ENCODE assay signal across 9 mouse cellular contexts in genomic region chr2:30719611-30720290, GRCm38 (mm10).
DNase-seq lines count a peak whose midpoint lies in the region; ATAC-seq and TF ChIP-seq lines count a peak whose summit lies in the region.
"Had no signal": no experiment of that assay in that cellular context is flagged by ENCODE, and none has a peak within 500 bp of the region (broad histone marks: within the 10 kb centered on the region; RNA-seq: fewer than 3 reads in every experiment).

No protein-coding gene starts in this region.

- TF ChIP-seq POLR2A in bone marrow, adult 2 months (IDR thresholded peaks at IDR 0.05; ENCODE audit: borderline replicate concordance, control insufficient read depth, low read depth, low read length) = no peak

- H3K27me3 ChIP-seq in forebrain, embryonic 14.5 days (replicated peaks; ENCODE audit: control insufficient read depth, insufficient read depth, low read length) = no peaks in the 10 kb centered on the region
- H3K27me3 ChIP-seq in kidney, embryonic 16.5 days (ENCODE audit: insufficient read depth, low read length) = no peaks in the 10 kb centered on the region
- no peaks in the 10 kb centered on the region for H3K27me3 ChIP-seq in midbrain, postnatal 0 days (ENCODE audit: insufficient read depth, low read length)

- WGBS in bone marrow, adult 2 months = 47% methylated on average over 8 of the region's 8 CpGs
- 12% methylated on average over 8 of the region's 8 CpGs for WGBS in forebrain, embryonic 14.5 days
- 34% methylated on average over 6 of the region's 8 CpGs for WGBS in kidney, embryonic 16.5 days
- WGBS in midbrain, postnatal 0 days = 15% methylated on average over 8 of the region's 8 CpGs

- H3K4me1 ChIP-seq in bone marrow, adult 2 months (ENCODE audit: control insufficient read depth, insufficient read depth, low read length) = peaks cover 3% of the 10 kb centered on the region
- peaks cover 80% of the 10 kb centered on the region for H3K4me1 ChIP-seq in forebrain, embryonic 14.5 days (ENCODE audit: control insufficient read depth, insufficient read depth, low read length)
- H3K4me1 ChIP-seq in kidney, embryonic 16.5 days (ENCODE audit: insufficient read depth, low read length) = peaks cover 89% of the 10 kb centered on the region
- H3K4me1 ChIP-seq in midbrain, postnatal 0 days (ENCODE audit: insufficient read depth, low read length) = peaks cover 52% of the 10 kb centered on the region

- H3K27ac ChIP-seq in bone marrow, adult 2 months (ENCODE audit: control insufficient read depth, insufficient read depth, low read depth, low read length, poor library complexity) = 0 out of 2 replicates have a peak overlapping the region, but pooled peaks have one; percentile 19
- peak overlapping the region; percentile 100 for H3K27ac ChIP-seq in forebrain, embryonic 14.5 days (ENCODE audit: low read depth, low read length)
- H3K27ac ChIP-seq in kidney, embryonic 16.5 days (ENCODE audit: low read length) = peak overlapping the region; percentile 100
- peak overlapping the region; percentile 95 for H3K27ac ChIP-seq in midbrain, postnatal 0 days (ENCODE audit: low read depth, low read length)

- peak; percentile 97 for DNase-seq in heart, adult 11 months
- DNase-seq in heart, postnatal 25 days (ENCODE audit: low spot score) = no peak
- no peak for DNase-seq in forebrain, embryonic 14.5 days (ENCODE audit: low spot score)
- peak; percentile 39 for DNase-seq in midbrain, postnatal 0 days (ENCODE audit: low spot score)
- DNase-seq in thymus, postnatal 10 days (ENCODE audit: low spot score in 2 of 2) = no peak
- DNase-seq in layer of hippocampus, adult 9-10 months (ENCODE audit: low spot score) = no peak

- H3K4me3 ChIP-seq in bone marrow, adult 2 months (replicated peaks; ENCODE audit: control insufficient read depth, low read depth, low read length) = no peak overlapping the region
- peak overlapping the region; percentile 24 for H3K4me3 ChIP-seq in forebrain, embryonic 14.5 days (ENCODE audit: low read depth, low read length)
- H3K4me3 ChIP-seq in kidney, embryonic 16.5 days (ENCODE audit: low read length) = peak overlapping the region; percentile 39
- no peak overlapping the region for H3K4me3 ChIP-seq in midbrain, postnatal 0 days (ENCODE audit: low read depth, low read length)

- H3K9ac ChIP-seq in forebrain, embryonic 14.5 days (ENCODE audit: low read length) = peak overlapping the region; percentile 77
- H3K9ac ChIP-seq in kidney, embryonic 16.5 days (replicated peaks; ENCODE audit: low read length) = peak overlapping the region; percentile 80
- peak overlapping the region; percentile 56 for H3K9ac ChIP-seq in midbrain, postnatal 0 days (replicated peaks; ENCODE audit: low read length, poor library complexity, severe bottlenecking)

- no peaks in the 10 kb centered on the region for H3K36me3 ChIP-seq in forebrain, embryonic 14.5 days (ENCODE audit: control insufficient read depth, insufficient read depth, low read length)
- H3K36me3 ChIP-seq in kidney, embryonic 16.5 days (ENCODE audit: insufficient read depth, low read length) = no peaks in the 10 kb centered on the region
- no peaks in the 10 kb centered on the region for H3K36me3 ChIP-seq in midbrain, postnatal 0 days (ENCODE audit: insufficient read depth, low read length)
- H3K36me3 ChIP-seq: G1E had no signal

- TF ChIP-seq CTCF in bone marrow, adult 2 months (IDR thresholded peaks at IDR 0.05; ENCODE audit: control insufficient read depth, insufficient read depth, low read length) = no peak
- peak; percentile 16; the same call in 1 of the 2 replicates for TF ChIP-seq CTCF in midbrain, postnatal 0 days (IDR thresholded peaks at IDR 0.05)

- no peak for ATAC-seq in forebrain, embryonic 14.5 days
- ATAC-seq in kidney, embryonic 16.5 days (ENCODE audit: low FRiP score, low TSS enrichment) = no peak
- no peak for ATAC-seq in midbrain, postnatal 0 days (ENCODE audit: low FRiP score)

- intact Hi-C loops in heart, postnatal 25 days (cut with DNase I) = loop anchor here (2.0 to 5.0 kb wide), 2 partner anchors 73 to 122 kb away; partner anchors contain the start of gene Cstad

- no peaks in the 10 kb centered on the region for H3K9me3 ChIP-seq in forebrain, embryonic 14.5 days (replicated peaks; ENCODE audit: control insufficient read depth, low read length)
- H3K9me3 ChIP-seq in kidney, embryonic 16.5 days (ENCODE audit: low read length) = no peaks in the 10 kb centered on the region
- no peaks in the 10 kb centered on the region for H3K9me3 ChIP-seq in midbrain, postnatal 0 days (ENCODE audit: low read length)
- H3K9me3 ChIP-seq: G1E had no signal

- peak overlapping the region; percentile 64 for H3K4me2 ChIP-seq in forebrain, embryonic 14.5 days (ENCODE audit: low read length)
- peak overlapping the region; percentile 63 for H3K4me2 ChIP-seq in kidney, embryonic 16.5 days (replicated peaks; ENCODE audit: low read depth, low read length)
- peak overlapping the region; percentile 51 for H3K4me2 ChIP-seq in midbrain, postnatal 0 days (ENCODE audit: low read depth, low read length, poor library complexity, severe bottlenecking)

Comparison
In these comparisons a context has a peak if more than half of its experiments do, and no peak if none do; other contexts are left out.
1. DNase-seq: peak in heart, adult 11 months (single experiment) and midbrain, postnatal 0 days (single experiment); none in heart, postnatal 25 days (single experiment), forebrain, embryonic 14.5 days (single experiment), thymus, postnatal 10 days (0 of 2) and layer of hippocampus, adult 9-10 months (single experiment).
2. H3K27ac ChIP-seq: peak in every context shown above with its lines; median percentile 100 in forebrain, embryonic 14.5 days; 100 in kidney, embryonic 16.5 days; 95 in midbrain, postnatal 0 days; 19 in bone marrow, adult 2 months.
3. H3K4me3 ChIP-seq: peak in forebrain, embryonic 14.5 days (single experiment) and kidney, embryonic 16.5 days (single experiment); none in bone marrow, adult 2 months (single experiment) and midbrain, postnatal 0 days (single experiment).
4. Peak in every context shown above with its lines, with median percentiles within 50 percentile points of each other: H3K4me2 ChIP-seq and H3K9ac ChIP-seq.